Mouse (Mus musculus) retina, postnatal 1 day (tissue): Measurements from ENCODE around the gene 2210016L21Rik.
A peak's percentile ranks its signal among the peaks of the same experiment; 100 is the strongest.
"Not testable (repeated sequence)": the region's sequence is repeated elsewhere in the genome, so short reads cannot be mapped to it uniquely, and the experiment has no call there.

Experiments used
- DNase-seq: peaks from one replicate; pipeline ENCODE4 v3.0.0-alpha.2; 2012

2210016L21Rik gene

GRCm38 (mm10) chr5:114942074-114942765 lies at the start of gene 2210016L21Rik:
2210016L21Rik (plus strand) TSS chr5:114942158.
- peak; percentile 96 for DNase-seq

- no peak for DNase-seq
Observed at GRCm38 (mm10) chr5:114895542-114895941, 46.4 kb upstream of the 2210016L21Rik start.

GRCm38 (mm10) chr5:114896688-114897373 lies 45.1 kb upstream of the 2210016L21Rik start, which contains the start of gene Oasl2:
Oasl2 (plus strand) TSS chr5:114896936.
- DNase-seq: no peak

GRCm38 (mm10) chr5:114897374-114897793 lies 44.6 kb upstream of the 2210016L21Rik start:
- DNase-seq: peak; percentile 44

GRCm38 (mm10) chr5:114898857-114899256 lies 43.1 kb upstream of the 2210016L21Rik start:
- DNase-seq: no peak

- DNase-seq: peak; percentile 83
Observed at GRCm38 (mm10) chr5:114902413-114902812, 39.5 kb upstream of the 2210016L21Rik start.

- DNase-seq: no peak
Observed at GRCm38 (mm10) chr5:114908598-114909305, 33.2 kb upstream of the 2210016L21Rik start.

GRCm38 (mm10) chr5:114913686-114914085 lies 28.3 kb upstream of the 2210016L21Rik start:
- DNase-seq: no peak

GRCm38 (mm10) chr5:114914855-114915254 lies 27.1 kb upstream of the 2210016L21Rik start:
- no peak for DNase-seq

- DNase-seq: no peak
Observed at GRCm38 (mm10) chr5:114915854-114916253, 26.1 kb upstream of the 2210016L21Rik start.

GRCm38 (mm10) chr5:114916777-114917176 lies 25.2 kb upstream of the 2210016L21Rik start:
- DNase-seq: no peak

GRCm38 (mm10) chr5:114917357-114917756 lies 24.6 kb upstream of the 2210016L21Rik start:
- DNase-seq: not testable (repeated sequence)

GRCm38 (mm10) chr5:114921551-114922365 lies 20.2 kb upstream of the 2210016L21Rik start:
- DNase-seq: no peak

- DNase-seq: no peak
Observed at GRCm38 (mm10) chr5:114922366-114922731, 19.6 kb upstream of the 2210016L21Rik start.

- peak; percentile 44 for DNase-seq
Observed at GRCm38 (mm10) chr5:114922998-114923473, 18.9 kb upstream of the 2210016L21Rik start, which contains the start of gene Oasl1. Oasl1 (plus strand) TSS chr5:114923240.

GRCm38 (mm10) chr5:114926153-114926684 lies 15.7 kb upstream of the 2210016L21Rik start:
- DNase-seq: no peak

GRCm38 (mm10) chr5:114926753-114927152 lies 15.2 kb upstream of the 2210016L21Rik start:
- no peak for DNase-seq

- no peak for DNase-seq
Observed at GRCm38 (mm10) chr5:114931626-114932025, 10.3 kb upstream of the 2210016L21Rik start.

GRCm38 (mm10) chr5:114933206-114933605 lies 8.8 kb upstream of the 2210016L21Rik start:
- no peak for DNase-seq

- DNase-seq: no peak
Observed at GRCm38 (mm10) chr5:114935838-114936237, 6.1 kb upstream of the 2210016L21Rik start.

- DNase-seq: not testable (repeated sequence)
Observed at GRCm38 (mm10) chr5:114941138-114941537, 820 bp upstream of the 2210016L21Rik start.

GRCm38 (mm10) chr5:114942766-114943130 lies 790 bp downstream of the 2210016L21Rik start:
- DNase-seq: no peak
